Mouse (Mus musculus): ENCODE measurements around the gene Mrps27. TPM values are rescaled to one million over a fixed set of nuclear protein-coding genes. Genes with fewer than 3 reads are reported as not detected.
A peak's percentile ranks its signal among the peaks of the same experiment; 100 is the strongest.

The Mrps27 gene
- polyA plus RNA-seq, 1 experiment from 2014 or later = 56.1 TPM

DNA sequence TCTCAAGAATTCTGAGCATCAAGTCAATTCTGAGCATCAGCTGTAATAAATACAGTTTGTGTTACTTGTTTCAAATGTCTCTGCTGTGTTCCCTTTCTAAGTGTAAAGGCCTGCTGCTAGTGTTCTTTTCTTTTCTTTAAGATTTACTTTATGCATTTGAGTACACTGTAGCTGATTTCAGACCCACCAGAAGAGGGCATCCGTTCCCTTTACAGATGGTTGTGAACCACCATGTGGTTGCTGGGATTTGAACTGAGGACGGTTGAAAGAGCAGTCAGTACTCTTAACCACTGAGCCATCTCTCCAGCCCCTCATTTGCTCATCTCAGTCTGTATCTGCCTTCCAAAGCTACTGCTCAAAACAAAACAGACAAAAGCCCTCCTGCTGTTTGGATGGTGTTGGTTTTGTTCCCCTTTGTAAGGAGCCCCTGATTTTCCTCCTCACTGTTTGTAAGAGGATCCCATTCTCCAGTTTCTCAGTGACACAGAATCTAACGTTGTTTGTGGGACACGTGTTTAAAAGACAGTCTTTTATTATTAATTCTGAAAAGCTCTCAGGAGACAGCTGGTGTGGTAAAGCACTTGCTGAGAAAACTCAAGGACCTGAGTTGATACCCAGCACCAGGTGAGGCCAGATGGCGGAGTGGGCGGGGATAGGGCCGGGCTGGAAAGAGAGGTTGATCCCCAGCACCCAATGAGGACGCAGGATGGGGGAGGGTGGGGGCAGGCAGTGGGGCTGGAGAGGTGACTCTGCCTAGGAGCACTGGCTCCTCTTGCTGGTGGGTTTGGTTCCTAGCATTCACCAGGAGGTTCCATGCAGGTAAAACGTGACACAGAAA is 12.1 kb downstream of the Mrps27 start:
- ATAC-seq (ENCODE audit: insufficient read depth, low FRiP score) = no peak
- Histone ChIP-seq H3K4me3 (replicated peaks; ENCODE audit: low read length) (no peak overlapping the region), H3K9ac (ENCODE audit: low read length) (no peak overlapping the region), H3K9me3 (replicated peaks; ENCODE audit: control insufficient read depth, low read length) (no peaks in the 10 kb centered on the region), H3K4me1 (ENCODE audit: control insufficient read depth, insufficient read depth, low read length) (0 out of 2 replicates have a peak, but pooled peaks cover 4% of the 10 kb centered on the region), H3K27me3 (ENCODE audit: control insufficient read depth, insufficient read depth, low read length) (no peaks in the 10 kb centered on the region), H3K36me3 (ENCODE audit: control insufficient read depth, insufficient read depth, low read length) (no peaks in the 10 kb centered on the region; the same call in 1 of the 2 replicates), H3K27ac (ENCODE audit: low read length) (no peak overlapping the region), H3K4me2 (ENCODE audit: low read depth, low read length) (no peak overlapping the region)
- 40% methylated on average over 9 of the region's 9 CpGs for WGBS

DNA sequence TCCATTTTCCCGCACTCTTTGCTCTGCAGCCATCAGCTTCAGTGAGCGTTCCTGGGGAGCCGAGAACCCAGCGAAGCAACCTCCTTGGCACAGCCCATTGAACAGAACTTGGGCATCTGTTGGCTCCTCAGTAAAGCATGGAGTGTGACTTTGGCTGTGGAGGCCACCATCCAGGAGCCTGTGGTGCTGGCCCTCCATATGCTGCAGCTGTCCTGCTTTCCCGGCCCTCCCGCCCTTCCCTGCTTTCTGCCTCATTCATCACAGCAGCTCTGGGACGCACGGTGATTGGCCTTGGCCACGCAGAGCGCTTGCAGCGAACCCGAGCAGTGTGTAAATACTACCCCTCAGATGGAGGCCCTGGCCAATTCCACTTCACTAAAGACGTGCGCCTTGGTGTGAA is 14.3 kb downstream of the Mrps27 start:
- 75% methylated on average over 14 of the region's 14 CpGs for WGBS

DNA sequence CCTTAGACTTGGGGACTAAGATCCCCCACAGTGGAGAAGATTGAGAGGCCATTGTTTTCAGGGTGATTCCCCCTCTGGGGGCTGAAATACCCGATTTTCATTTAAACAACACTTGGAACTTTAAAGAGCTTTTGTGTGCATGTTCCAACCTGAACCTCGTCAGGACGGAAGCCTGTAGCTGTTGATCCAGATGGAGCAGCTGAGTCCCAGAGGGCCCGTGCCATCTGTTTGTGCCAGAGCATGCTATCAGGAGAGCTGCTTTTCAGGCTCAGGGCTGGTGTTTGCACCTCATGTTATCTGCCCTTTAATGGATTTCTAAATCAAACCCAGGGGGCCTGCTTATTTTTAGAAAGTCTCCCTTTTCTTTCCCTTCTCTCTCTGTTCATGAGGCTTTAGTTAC is 19.3 kb downstream of the Mrps27 start:
- WGBS = 69% methylated on average over 4 of the region's 4 CpGs
- ATAC-seq (ENCODE audit: insufficient read depth, low FRiP score) = no peak
- no peak overlapping the region for H3K4me3 ChIP-seq (replicated peaks; ENCODE audit: low read length)
- no peak overlapping the region for H3K9ac ChIP-seq (ENCODE audit: low read length)
- no peaks in the 10 kb centered on the region for H3K4me1 ChIP-seq (ENCODE audit: control insufficient read depth, insufficient read depth, low read length)
- H3K27ac ChIP-seq (ENCODE audit: low read length) = no peak overlapping the region
- no peaks in the 10 kb centered on the region for H3K9me3 ChIP-seq (replicated peaks; ENCODE audit: control insufficient read depth, low read length)
- no peaks in the 10 kb centered on the region for H3K27me3 ChIP-seq (ENCODE audit: control insufficient read depth, insufficient read depth, low read length)
- peaks cover 3% of the 10 kb centered on the region; the same call in 1 of the 2 replicates for H3K36me3 ChIP-seq (ENCODE audit: control insufficient read depth, insufficient read depth, low read length)
- H3K4me2 ChIP-seq (ENCODE audit: low read depth, low read length) = no peak overlapping the region

More for the DNA sequence above, 14.3 kb downstream of the Mrps27 start:
- H3K36me3 ChIP-seq (ENCODE audit: control insufficient read depth, insufficient read depth, low read length) = no peaks in the 10 kb centered on the region
- H3K9ac ChIP-seq (ENCODE audit: low read length) = no peak overlapping the region
- no peaks in the 10 kb centered on the region for H3K9me3 ChIP-seq (replicated peaks; ENCODE audit: control insufficient read depth, low read length)
- ATAC-seq (ENCODE audit: insufficient read depth, low FRiP score) = no peak
- H3K4me1 ChIP-seq (ENCODE audit: control insufficient read depth, insufficient read depth, low read length) = 0 out of 2 replicates have a peak, but pooled peaks cover 3% of the 10 kb centered on the region
- no peak overlapping the region for H3K4me2 ChIP-seq (ENCODE audit: low read depth, low read length)
- no peak overlapping the region for H3K27ac ChIP-seq (ENCODE audit: low read length)
- H3K4me3 ChIP-seq (replicated peaks; ENCODE audit: low read length) = no peak overlapping the region
- H3K27me3 ChIP-seq (ENCODE audit: control insufficient read depth, insufficient read depth, low read length) = no peaks in the 10 kb centered on the region

DNA sequence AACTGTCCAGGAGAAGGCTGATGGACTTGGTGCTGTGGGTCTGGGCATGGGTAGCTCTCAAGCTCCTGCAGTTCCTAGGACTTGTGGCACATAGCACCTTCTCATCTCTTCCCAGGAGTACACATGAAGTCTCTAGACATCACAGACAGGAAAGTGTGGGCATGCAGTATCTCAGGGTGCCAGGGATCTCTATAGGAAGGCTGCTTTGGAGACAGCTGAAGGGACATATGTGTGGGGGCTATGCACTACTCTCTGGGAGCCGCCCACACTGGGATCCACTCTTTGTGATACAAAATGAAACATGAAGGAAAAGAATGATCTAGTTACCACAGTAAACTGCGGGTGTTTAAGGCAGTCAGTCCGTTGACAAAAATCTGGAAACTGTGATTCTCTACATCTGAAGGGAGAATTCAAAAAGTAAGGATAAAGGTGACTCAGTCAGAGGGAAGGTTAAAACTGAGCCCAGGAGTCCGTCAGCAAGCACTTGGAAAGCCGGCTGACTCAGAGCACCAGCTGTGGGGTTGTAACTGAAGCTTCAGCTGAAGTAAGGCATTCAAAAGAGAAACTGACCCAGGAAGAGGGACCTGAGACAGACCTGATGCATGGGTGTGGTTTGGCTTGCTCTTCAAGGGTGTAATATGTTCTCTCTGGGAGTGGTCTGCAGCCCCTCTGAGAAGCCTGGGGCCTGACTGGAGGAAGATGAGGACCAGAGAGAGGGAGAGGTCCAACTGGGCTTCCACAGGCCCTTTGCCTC is 22.0 kb downstream of the Mrps27 start:
- ATAC-seq (ENCODE audit: insufficient read depth, low FRiP score) = no peak
- Histone ChIP-seq H3K27ac (ENCODE audit: low read length) (no peak overlapping the region), H3K9ac (ENCODE audit: low read length) (no peak overlapping the region), H3K9me3 (replicated peaks; ENCODE audit: control insufficient read depth, low read length) (no peaks in the 10 kb centered on the region), H3K4me2 (ENCODE audit: low read depth, low read length) (no peak overlapping the region), H3K4me3 (replicated peaks; ENCODE audit: low read length) (no peak overlapping the region), H3K4me1 (ENCODE audit: control insufficient read depth, insufficient read depth, low read length) (no peaks in the 10 kb centered on the region), H3K27me3 (ENCODE audit: control insufficient read depth, insufficient read depth, low read length) (no peaks in the 10 kb centered on the region), H3K36me3 (ENCODE audit: control insufficient read depth, insufficient read depth, low read length) (peaks cover 3% of the 10 kb centered on the region; the same call in 1 of the 2 replicates)
- 81% methylated on average over 5 of the region's 5 CpGs for WGBS

DNA sequence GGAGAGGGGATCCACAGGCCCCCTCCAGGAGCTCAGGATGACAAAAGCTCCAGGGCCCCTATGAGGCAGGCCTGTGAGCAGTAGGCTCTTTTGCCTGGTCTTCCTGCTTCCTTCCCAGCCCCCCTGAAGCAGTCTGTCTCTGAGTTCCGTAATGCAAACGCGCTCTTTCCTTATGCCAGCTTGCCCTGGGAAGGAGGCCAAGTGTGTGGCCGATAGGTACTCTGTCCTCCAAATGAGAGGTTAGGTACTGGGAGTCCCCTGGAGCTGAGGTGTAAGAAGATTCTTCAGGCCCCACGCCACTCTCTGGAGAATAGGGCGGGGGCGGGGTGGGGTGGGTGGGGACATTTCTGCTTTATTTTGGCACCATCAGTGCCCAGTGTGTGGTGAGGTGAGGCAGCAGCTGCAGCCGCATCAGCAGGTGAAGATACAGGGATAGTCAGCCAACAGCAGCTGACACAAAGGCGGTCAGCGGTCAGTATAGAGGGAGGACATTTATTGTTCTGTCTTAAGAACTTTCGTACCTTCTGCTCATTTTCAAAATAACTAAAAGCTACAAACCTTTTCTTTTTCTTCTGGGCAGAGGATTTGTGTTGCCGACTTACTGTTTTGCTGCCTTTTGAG is 23.1 kb downstream of the Mrps27 start:
- H3K4me3 ChIP-seq (replicated peaks; ENCODE audit: low read length) = no peak overlapping the region
- H3K4me1 ChIP-seq (ENCODE audit: control insufficient read depth, insufficient read depth, low read length) = no peaks in the 10 kb centered on the region
- no peak overlapping the region for H3K27ac ChIP-seq (ENCODE audit: low read length)
- 81% methylated on average over 12 of the region's 12 CpGs for WGBS
- no peaks in the 10 kb centered on the region for H3K27me3 ChIP-seq (ENCODE audit: control insufficient read depth, insufficient read depth, low read length)
- H3K9me3 ChIP-seq (replicated peaks; ENCODE audit: control insufficient read depth, low read length) = no peaks in the 10 kb centered on the region
- peaks cover 3% of the 10 kb centered on the region; the same call in 1 of the 2 replicates for H3K36me3 ChIP-seq (ENCODE audit: control insufficient read depth, insufficient read depth, low read length)
- no peak overlapping the region for H3K9ac ChIP-seq (ENCODE audit: low read length)
- no peak overlapping the region for H3K4me2 ChIP-seq (ENCODE audit: low read depth, low read length)
- no peak for ATAC-seq (ENCODE audit: insufficient read depth, low FRiP score)

DNA sequence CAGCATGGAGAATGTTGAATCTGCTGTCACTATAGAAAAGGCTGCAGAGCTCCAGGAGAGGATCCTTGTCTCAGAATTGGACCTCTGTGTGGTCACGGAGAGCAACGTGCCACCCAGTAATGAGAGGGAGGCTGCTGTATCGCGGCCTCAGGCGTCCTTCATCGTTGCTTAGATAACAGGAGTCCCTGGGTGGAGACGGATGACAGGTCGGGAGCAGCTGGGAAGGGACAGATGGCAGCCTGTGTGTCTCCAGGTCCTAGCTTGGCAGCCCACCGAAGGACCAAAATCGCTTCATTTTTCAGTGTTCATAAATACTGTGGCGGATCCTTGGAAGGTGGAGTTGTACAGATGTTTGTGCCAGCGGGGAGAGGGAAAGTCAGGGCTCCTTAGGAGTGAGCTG is 24.5 kb downstream of the Mrps27 start:
- Histone ChIP-seq H3K4me3 (replicated peaks; ENCODE audit: low read length) (no peak overlapping the region), H3K9ac (ENCODE audit: low read length) (no peak overlapping the region), H3K36me3 (ENCODE audit: control insufficient read depth, insufficient read depth, low read length) (peaks cover 3% of the 10 kb centered on the region; the same call in 1 of the 2 replicates), H3K27me3 (ENCODE audit: control insufficient read depth, insufficient read depth, low read length) (no peaks in the 10 kb centered on the region), H3K4me2 (ENCODE audit: low read depth, low read length) (no peak overlapping the region), H3K4me1 (ENCODE audit: control insufficient read depth, insufficient read depth, low read length) (no peaks in the 10 kb centered on the region), H3K27ac (ENCODE audit: low read length) (no peak overlapping the region), H3K9me3 (replicated peaks; ENCODE audit: control insufficient read depth, low read length) (no peaks in the 10 kb centered on the region)
- 78% methylated on average over 12 of the region's 12 CpGs for WGBS
- ATAC-seq (ENCODE audit: insufficient read depth, low FRiP score) = no peak

DNA sequence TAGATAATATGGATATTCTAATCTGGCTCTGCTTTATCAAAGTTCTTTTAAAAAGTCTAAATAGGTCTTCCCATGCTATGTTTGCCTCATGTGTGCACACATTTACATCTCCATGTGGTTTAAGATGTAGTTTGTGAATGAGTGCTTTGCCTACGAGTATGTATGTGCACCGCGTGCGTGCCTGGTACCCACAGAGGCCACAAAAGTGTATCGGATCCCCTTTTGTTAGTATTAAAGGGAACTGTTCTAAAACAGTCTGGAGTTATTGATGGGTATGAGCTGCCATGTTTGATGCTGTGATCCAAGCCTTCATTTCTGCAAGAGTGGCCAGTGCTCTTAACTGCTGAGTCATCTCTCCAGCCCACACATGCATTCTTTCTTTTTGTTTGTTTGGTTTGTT is 26.7 kb downstream of the Mrps27 start:
- no peaks in the 10 kb centered on the region for H3K27me3 ChIP-seq (ENCODE audit: control insufficient read depth, insufficient read depth, low read length)
- H3K9ac ChIP-seq (ENCODE audit: low read length) = no peak overlapping the region
- H3K4me3 ChIP-seq (replicated peaks; ENCODE audit: low read length) = no peak overlapping the region
- 89% methylated on average over 5 of the region's 5 CpGs for WGBS
- no peaks in the 10 kb centered on the region for H3K9me3 ChIP-seq (replicated peaks; ENCODE audit: control insufficient read depth, low read length)
- H3K36me3 ChIP-seq (ENCODE audit: control insufficient read depth, insufficient read depth, low read length) = peaks cover 3% of the 10 kb centered on the region; the same call in 1 of the 2 replicates
- no peak overlapping the region for H3K4me2 ChIP-seq (ENCODE audit: low read depth, low read length)
- H3K27ac ChIP-seq (ENCODE audit: low read length) = no peak overlapping the region
- no peaks in the 10 kb centered on the region for H3K4me1 ChIP-seq (ENCODE audit: control insufficient read depth, insufficient read depth, low read length)
- ATAC-seq (ENCODE audit: insufficient read depth, low FRiP score) = no peak

DNA sequence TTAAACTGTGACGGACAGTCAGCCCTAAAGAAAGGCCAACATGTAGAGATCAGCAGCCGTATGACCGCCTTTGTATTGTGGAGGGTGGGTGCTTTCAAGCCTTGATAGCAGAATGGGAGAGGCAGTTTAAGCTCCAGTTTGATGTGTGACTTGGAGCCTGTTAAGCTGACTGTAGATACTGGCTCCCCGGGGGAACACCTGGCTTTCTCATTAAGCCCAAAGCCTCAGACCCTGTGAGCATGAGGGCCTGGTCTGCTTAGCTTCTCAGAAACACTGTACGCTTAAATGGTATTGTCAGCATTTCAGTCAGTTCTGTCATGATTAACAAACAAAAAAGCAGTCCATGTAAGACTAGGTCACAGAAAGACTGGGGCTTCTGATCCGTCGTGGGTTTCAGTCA is 29.1 kb downstream of the Mrps27 start:
- Histone ChIP-seq H3K4me2 (ENCODE audit: low read depth, low read length) (no peak overlapping the region), H3K27ac (ENCODE audit: low read length) (no peak overlapping the region), H3K27me3 (ENCODE audit: control insufficient read depth, insufficient read depth, low read length) (no peaks in the 10 kb centered on the region), H3K4me3 (replicated peaks; ENCODE audit: low read length) (no peak overlapping the region), H3K4me1 (ENCODE audit: control insufficient read depth, insufficient read depth, low read length) (no peaks in the 10 kb centered on the region), H3K9ac (ENCODE audit: low read length) (no peak overlapping the region), H3K9me3 (replicated peaks; ENCODE audit: control insufficient read depth, low read length) (no peaks in the 10 kb centered on the region), H3K36me3 (ENCODE audit: control insufficient read depth, insufficient read depth, low read length) (no peaks in the 10 kb centered on the region)
- no peak for ATAC-seq (ENCODE audit: insufficient read depth, low FRiP score)
- 63% methylated on average over 7 of the region's 7 CpGs for WGBS

DNA sequence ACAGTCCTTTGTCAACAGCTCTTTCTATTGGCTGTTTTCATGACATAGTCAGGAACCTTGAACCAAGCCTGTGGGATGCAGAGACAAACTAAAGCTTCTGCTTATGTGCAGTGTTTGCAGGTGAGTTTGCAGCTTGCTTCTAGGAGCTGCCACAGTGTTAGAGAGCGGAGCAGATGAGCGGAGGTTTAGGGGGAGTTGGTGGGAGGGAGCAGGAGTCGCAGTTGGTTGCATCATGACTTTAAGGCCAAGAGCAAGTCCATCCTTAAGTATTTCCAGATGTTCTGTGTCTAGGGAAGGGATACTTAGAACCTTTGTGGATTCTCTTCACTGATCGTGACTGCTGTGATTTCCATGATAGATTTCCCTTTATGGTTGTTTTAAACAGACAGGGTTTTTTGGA is 29.6 kb downstream of the Mrps27 start:
- Histone ChIP-seq H3K9me3 (replicated peaks; ENCODE audit: control insufficient read depth, low read length) (no peaks in the 10 kb centered on the region), H3K4me3 (replicated peaks; ENCODE audit: low read length) (no peak overlapping the region), H3K4me1 (ENCODE audit: control insufficient read depth, insufficient read depth, low read length) (no peaks in the 10 kb centered on the region), H3K9ac (ENCODE audit: low read length) (no peak overlapping the region), H3K27me3 (ENCODE audit: control insufficient read depth, insufficient read depth, low read length) (no peaks in the 10 kb centered on the region), H3K36me3 (ENCODE audit: control insufficient read depth, insufficient read depth, low read length) (no peaks in the 10 kb centered on the region), H3K4me2 (ENCODE audit: low read depth, low read length) (no peak overlapping the region), H3K27ac (ENCODE audit: low read length) (no peak overlapping the region)
- 63% methylated on average over 4 of the region's 4 CpGs for WGBS
- 0 out of 2 replicates have a peak, but pooled peaks have one; percentile 25 for ATAC-seq (ENCODE audit: insufficient read depth, low FRiP score)

Measured in stomach, embryonic 16.5 days (tissue).